Mouse (Mus musculus) embryonic facial prominence, embryonic 10.5 days (tissue): ENCODE results near the gene Tnrc18. TPM values are rescaled to one million over a fixed set of nuclear protein-coding genes. Genes with fewer than 3 reads are reported as not detected.
A peak's percentile ranks its signal among the peaks of the same experiment; 100 is the strongest.

ENCODE experiments used
- DNase-seq: peaks from one replicate; pipeline ENCODE4 v3.0.0-alpha.2; 2017; ENCODE audit warnings: low spot score
- H3K27ac ChIP-seq: fragments of 300-500 bp; sonication (generic); replicated peaks from 2 replicates; pipeline ENCODE4 v1.5.1; 2016; ENCODE audit warnings: mild to moderate bottlenecking
- H3K27me3 ChIP-seq: fragments of 300-500 bp; sonication (generic); replicated peaks from 2 replicates; pipeline ENCODE4 v1.6.1; 2016; ENCODE audit warnings: low read depth, mild to moderate bottlenecking; ENCODE audit not compliant: poor library complexity, severe bottlenecking
- H3K36me3 ChIP-seq: fragments of 300-500 bp; sonication (generic); replicated peaks from 2 replicates; pipeline ENCODE4 v1.6.1; 2016; ENCODE audit warnings: mild to moderate bottlenecking, moderate library complexity
- H3K4me1 ChIP-seq: fragments of 300-500 bp; sonication (generic); 2 replicates; pipeline ENCODE4 v1.6.1; 2016
- H3K4me3 ChIP-seq: fragments of 300-500 bp; sonication (generic); 2 replicates; pipeline ENCODE4 v1.5.1; 2016; ENCODE audit warnings: mild to moderate bottlenecking, moderate library complexity
- H3K9me3 ChIP-seq: fragments of 300-500 bp; sonication (generic); 2 replicates; pipeline ENCODE4 v1.6.1; 2016; ENCODE audit warnings: mild to moderate bottlenecking
- WGBS: fragments of 180-500 bp; shearing (Covaris S2); methylation state at CpG from one replicate; pipeline ENCODE4 v1.1.7; 2016; 5-methylcytosine and 5-hydroxymethylcytosine counted together
- polyA plus RNA-seq: library from polyadenylated mRNA; unstranded; fragments of >200 nt; fragmentation: Nextera tagmentation; extraction: Ambion mirVana; gene quantifications from 2 replicates; pipeline ENCODE4 v1.2.1, GENCODE M21; 2016

The Tnrc18 gene
- polyA plus RNA-seq, 1 experiment from 2014 or later: 26.5 TPM

DNA sequence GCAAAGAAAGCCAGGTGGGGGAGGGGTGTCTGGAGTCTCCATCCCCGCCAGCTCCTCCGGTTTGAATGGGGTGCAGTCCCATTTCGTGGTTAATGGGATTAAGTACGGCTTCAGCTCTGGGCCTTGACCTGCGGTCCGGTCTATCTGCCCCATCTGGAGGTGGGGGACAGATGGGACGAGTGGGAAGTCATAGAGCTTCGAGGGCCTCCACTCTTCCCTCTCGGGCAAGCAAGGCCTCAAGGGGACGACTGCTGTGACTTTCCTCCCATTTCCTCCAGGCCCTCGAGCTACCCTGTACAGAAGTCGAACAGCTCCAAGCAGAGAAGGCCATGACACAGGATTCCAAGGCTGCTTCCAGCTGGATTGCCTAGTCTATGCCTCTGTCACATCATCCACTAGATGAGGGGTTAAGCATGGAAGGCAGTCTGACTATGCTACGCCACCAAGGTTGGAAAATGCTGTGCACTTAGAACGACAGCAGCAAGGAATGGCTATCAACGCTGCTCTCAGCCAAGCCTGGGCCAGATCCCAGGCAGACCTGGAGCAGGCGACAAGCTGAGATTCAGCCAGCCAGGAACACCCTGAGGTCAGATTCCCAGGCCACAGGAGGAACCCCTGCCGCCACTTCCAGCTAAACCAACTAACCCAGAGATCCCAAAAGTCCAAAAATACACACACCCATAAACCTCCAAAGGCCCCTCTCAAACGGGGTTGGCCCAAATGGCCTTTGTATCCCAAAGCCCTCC, 4.3 kb downstream of the Tnrc18 start:
- no peaks in the 10 kb centered on the region; the same call in 1 of the 2 replicates for H3K9me3 ChIP-seq
- DNase-seq: peak; percentile 59
- peak overlapping the region; percentile 98 for H3K4me3 ChIP-seq
- H3K27ac ChIP-seq: peak overlapping the region; percentile 100
- H3K27me3 ChIP-seq: no peaks in the 10 kb centered on the region
- peaks cover 52% of the 10 kb centered on the region for H3K36me3 ChIP-seq
- H3K4me1 ChIP-seq: peaks cover 49% of the 10 kb centered on the region
- 1% methylated on average over 18 of the region's 18 CpGs for WGBS

DNA sequence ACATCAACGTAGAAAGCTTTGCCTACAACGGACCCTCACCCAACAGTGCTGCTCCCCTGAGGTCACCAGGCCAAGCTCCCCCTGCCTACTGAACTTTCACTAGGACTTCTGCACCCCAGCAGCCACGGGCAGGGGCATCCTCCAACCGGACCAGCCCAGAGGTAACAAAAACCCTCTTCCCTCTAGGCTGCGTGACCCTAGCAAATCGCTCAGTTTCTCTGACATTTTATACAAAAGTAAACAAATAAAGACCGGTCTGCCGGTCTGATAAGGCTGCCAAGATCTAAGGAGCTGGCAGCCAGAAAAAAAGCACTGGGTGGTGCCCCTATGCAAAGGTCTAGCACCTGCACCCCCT, 4.9 kb downstream of the Tnrc18 start:
- no peaks in the 10 kb centered on the region for H3K27me3 ChIP-seq
- 3% methylated on average over 8 of the region's 8 CpGs for WGBS
- H3K9me3 ChIP-seq: no peaks in the 10 kb centered on the region; the same call in 1 of the 2 replicates
- peak overlapping the region; percentile 98 for H3K4me3 ChIP-seq
- peaks cover 58% of the 10 kb centered on the region for H3K36me3 ChIP-seq
- peak overlapping the region; percentile 100 for H3K27ac ChIP-seq
- H3K4me1 ChIP-seq: peaks cover 49% of the 10 kb centered on the region
- no peak for DNase-seq

DNA sequence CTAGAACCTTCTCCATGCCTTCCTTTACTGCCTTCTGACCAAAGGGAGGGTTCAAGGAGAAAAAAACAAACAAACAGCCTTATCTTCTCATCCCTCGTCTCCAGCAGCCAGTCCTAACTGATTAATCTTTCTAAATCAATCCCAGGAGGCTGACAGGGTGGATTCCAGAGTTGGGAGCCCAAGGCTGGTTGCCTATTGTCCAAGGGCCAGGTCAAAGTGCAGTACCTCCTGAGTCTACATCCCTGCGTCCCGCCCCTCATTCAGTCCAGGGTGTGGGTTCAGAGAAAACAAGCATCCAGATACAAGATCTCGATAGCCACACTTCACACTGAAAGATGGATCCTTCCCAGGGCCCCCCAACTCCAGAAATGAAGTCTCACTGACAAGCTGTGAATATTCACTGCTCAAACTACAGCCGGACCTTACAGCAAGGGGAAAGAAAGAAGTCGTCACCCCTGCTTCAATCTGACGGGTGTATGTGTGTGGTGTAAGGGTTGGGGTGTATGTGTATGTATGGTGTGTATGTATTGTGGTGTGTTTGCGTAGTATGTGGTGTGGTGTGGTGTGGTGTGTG, 5.5 kb downstream of the Tnrc18 start:
- DNase-seq: no peak
- 24% methylated on average over 8 of the region's 8 CpGs for WGBS
- H3K27me3 ChIP-seq: no peaks in the 10 kb centered on the region
- H3K4me1 ChIP-seq: peaks cover 49% of the 10 kb centered on the region
- peak overlapping the region; percentile 98 for H3K4me3 ChIP-seq
- H3K27ac ChIP-seq: peak overlapping the region; percentile 100
- H3K9me3 ChIP-seq: no peaks in the 10 kb centered on the region; the same call in 1 of the 2 replicates
- H3K36me3 ChIP-seq: peaks cover 64% of the 10 kb centered on the region

DNA sequence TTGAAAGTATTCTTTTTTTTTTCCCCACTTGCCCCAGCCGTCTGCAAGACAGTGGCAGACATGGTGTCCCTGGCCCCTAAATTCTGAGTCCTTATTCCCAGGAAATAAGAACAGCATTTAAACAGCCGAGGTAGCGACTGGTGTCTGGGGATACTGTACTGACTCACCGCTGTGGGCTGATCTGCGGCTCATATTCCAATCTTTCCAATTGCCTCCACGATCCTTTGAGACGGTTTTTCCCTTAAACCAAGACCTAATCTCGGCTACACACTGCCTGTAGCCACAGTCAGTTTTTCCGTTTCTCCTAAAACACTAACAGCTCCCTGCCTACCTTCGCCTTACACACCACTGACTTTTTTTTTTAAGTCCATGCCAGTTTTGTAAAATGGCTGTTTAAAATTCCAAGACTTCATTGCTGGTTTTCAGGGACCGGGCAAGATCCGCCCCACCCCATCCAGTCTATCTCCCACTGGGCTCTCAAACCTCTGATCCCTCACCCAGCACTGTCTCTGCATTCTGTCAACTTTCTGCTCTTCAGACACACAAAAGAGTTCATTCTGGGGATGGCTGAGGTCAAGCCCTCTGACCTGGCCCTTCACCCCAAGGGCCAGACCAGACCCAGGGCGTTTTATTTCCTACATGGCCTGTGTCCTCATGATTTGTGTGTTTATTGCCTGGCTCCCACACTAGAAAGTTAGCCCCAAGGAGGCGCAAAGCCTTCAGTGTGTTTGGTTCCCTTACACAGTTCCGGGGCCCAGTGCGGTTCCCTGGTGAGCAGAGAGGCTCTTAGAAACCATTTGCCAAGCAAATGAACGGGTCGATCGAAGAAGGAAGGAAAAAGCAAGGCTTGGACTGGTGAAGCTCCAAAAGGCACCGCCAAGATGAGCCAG, 6.5 kb downstream of the Tnrc18 start:
- Histone ChIP-seq H3K4me1 (peaks cover 49% of the 10 kb centered on the region), H3K4me3 (peak overlapping the region; percentile 98), H3K36me3 (peaks cover 74% of the 10 kb centered on the region), H3K9me3 (no peaks in the 10 kb centered on the region; the same call in 1 of the 2 replicates), H3K27ac (peak overlapping the region; percentile 100), H3K27me3 (no peaks in the 10 kb centered on the region)
- DNase-seq: peak; percentile 56
- 19% methylated on average over 20 of the region's 20 CpGs for WGBS

DNA sequence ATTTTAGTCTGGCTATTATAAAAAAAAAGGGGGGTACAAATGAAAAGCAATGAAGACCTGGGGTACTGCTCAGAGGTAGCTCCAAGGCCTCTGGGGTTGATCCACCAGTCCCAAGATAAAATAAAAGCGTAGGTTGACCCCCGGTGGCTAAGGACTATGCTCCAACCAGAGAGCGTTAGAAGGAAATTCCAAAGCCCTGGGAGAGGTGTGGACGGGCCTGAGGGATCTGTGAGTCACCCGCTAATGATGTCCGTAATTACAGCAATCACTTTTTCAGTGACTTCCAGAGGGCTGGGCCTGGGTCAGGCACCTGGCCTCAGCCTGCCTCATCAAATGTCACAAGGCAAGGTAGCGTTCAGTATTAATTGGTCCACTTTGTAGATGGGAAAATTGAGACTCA, 9.8 kb downstream of the Tnrc18 start:
- no peak overlapping the region for H3K27ac ChIP-seq
- H3K36me3 ChIP-seq: peaks cover 82% of the 10 kb centered on the region
- H3K9me3 ChIP-seq: no peaks in the 10 kb centered on the region; the same call in 1 of the 2 replicates
- DNase-seq: no peak
- 71% methylated on average over 7 of the region's 7 CpGs for WGBS
- no peaks in the 10 kb centered on the region for H3K27me3 ChIP-seq
- H3K4me1 ChIP-seq: peaks cover 60% of the 10 kb centered on the region
- no peak overlapping the region for H3K4me3 ChIP-seq

DNA sequence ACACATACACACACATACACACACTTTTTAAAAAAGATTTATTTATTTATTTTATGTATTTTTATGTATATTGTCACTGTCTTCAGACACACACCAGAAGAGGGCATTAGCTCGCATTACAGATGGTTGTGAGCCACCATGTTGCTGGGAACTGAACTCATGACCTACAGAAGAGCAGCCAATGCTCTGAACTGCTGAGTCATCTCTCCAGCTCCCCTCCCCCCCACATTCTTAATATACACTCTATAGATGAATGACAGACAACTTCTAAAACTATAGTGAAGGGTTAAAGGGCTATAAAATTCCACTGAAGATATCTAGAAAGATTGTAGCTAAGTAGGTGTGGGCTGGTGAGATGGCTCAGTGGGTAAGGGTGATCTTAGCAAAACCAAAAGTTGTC, 13.7 kb downstream of the Tnrc18 start:
- Histone ChIP-seq H3K36me3 (peaks cover 78% of the 10 kb centered on the region), H3K9me3 (no peaks in the 10 kb centered on the region), H3K4me1 (peaks cover 59% of the 10 kb centered on the region), H3K27me3 (no peaks in the 10 kb centered on the region), H3K4me3 (no peak overlapping the region), H3K27ac (no peak overlapping the region)
- WGBS: 83% methylated on average over 1 of the region's 1 CpGs
- DNase-seq: no peak

DNA sequence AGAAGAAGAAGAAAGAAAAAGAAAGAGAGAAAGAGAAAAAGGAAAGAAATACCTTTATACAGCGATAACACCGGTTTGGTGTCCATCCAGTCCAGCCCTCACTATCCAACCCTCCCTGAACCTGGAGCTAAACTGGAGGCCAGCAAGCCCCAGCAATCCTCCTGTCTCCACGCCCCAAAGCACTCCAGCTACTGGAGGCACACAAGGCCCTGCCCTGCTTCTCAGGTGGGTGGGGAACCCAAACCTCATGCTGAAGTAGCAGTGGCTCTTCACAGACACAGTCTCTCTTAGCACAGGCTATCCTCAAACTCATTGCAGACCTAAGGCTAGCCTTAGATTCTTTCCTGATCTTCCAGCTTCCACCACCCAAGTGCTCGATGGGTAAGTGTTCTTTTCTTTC, 14.6 kb downstream of the Tnrc18 start:
- Histone ChIP-seq H3K27ac (no peak overlapping the region), H3K9me3 (no peaks in the 10 kb centered on the region), H3K4me3 (no peak overlapping the region), H3K36me3 (peaks cover 79% of the 10 kb centered on the region), H3K4me1 (peaks cover 59% of the 10 kb centered on the region), H3K27me3 (no peaks in the 10 kb centered on the region)
- DNase-seq: no peak
- 88% methylated on average over 4 of the region's 4 CpGs for WGBS

DNA sequence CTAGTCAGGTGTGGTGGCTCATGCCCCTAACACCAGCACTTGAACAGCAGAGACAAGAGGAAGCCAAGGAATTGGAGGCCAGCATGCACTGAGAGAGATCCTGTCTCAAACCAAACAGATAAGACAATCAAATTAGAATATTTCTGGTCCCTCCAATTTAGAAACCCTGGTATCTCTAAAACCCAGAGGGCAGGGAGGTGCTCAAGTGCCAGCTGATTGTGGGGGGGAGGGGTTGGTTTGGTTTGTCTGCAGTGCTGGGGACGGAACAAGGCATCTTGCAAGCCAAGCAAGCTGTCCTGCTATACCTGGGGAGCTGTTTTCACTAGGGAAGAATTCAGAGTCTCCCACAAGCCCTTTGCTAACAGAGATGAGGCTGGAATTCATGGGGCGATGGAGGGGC, 15.5 kb downstream of the Tnrc18 start:
- H3K36me3 ChIP-seq: peaks cover 79% of the 10 kb centered on the region
- WGBS: 58% methylated on average over 2 of the region's 2 CpGs

DNA sequence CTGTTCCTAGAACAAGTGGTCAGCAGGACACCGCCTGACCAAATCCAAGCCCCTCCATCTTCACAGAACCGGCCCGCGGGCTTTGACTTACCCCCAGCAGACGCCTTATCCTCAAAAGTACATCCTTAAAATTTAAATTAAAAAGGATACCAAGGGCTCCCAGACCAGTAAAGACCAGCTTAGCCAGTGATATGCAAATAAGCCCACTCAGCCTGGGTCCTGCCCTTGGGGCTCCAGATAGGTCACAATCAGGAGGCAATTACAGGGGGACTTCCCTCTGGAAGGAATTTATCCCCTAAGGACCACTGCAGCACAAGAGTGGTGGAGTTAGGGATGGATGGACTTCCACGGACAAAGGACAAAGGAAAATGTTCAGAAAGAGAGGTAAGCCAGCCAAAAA, 16.8 kb downstream of the Tnrc18 start:
- no peaks in the 10 kb centered on the region for H3K27me3 ChIP-seq
- no peak for DNase-seq
- H3K36me3 ChIP-seq: peaks cover 80% of the 10 kb centered on the region
- H3K9me3 ChIP-seq: no peaks in the 10 kb centered on the region
- 0 out of 2 replicates have a peak overlapping the region, but pooled peaks have one; percentile 25 for H3K4me3 ChIP-seq
- peaks cover 59% of the 10 kb centered on the region for H3K4me1 ChIP-seq
- H3K27ac ChIP-seq: peak overlapping the region; percentile 7
- WGBS: 14% methylated on average over 6 of the region's 6 CpGs

More for the DNA sequence above, 15.5 kb downstream of the Tnrc18 start:
- no peak for DNase-seq
- Histone ChIP-seq H3K9me3 (no peaks in the 10 kb centered on the region), H3K27me3 (no peaks in the 10 kb centered on the region), H3K27ac (no peak overlapping the region), H3K4me3 (peak overlapping the region; percentile 5; the same call in 1 of the 2 replicates), H3K4me1 (peaks cover 59% of the 10 kb centered on the region)

DNA sequence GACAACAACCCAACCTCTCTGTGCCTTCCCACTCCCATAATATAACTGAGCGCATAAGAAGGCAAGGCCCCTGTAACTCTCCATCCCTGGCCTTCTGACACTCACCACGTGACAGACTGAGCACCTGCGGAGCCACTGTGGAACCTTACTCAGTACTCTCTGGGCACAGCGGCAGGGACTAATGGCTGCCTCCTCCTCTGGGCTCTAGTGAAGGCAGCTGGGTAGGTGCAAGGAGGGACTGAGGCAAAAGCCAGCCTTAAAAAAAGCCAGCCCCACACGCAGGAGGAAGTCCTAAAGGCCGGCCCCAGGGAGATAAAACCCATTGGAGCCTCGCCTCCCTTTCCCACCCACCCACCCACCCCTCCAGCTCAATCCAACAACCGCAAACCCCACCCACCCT, 17.3 kb downstream of the Tnrc18 start:
- peak overlapping the region; percentile 7 for H3K27ac ChIP-seq
- DNase-seq: no peak
- peaks cover 56% of the 10 kb centered on the region for H3K4me1 ChIP-seq
- H3K27me3 ChIP-seq: no peaks in the 10 kb centered on the region
- WGBS: 34% methylated on average over 8 of the region's 8 CpGs
- no peak overlapping the region for H3K4me3 ChIP-seq
- peaks cover 80% of the 10 kb centered on the region for H3K36me3 ChIP-seq
- H3K9me3 ChIP-seq: no peaks in the 10 kb centered on the region

DNA sequence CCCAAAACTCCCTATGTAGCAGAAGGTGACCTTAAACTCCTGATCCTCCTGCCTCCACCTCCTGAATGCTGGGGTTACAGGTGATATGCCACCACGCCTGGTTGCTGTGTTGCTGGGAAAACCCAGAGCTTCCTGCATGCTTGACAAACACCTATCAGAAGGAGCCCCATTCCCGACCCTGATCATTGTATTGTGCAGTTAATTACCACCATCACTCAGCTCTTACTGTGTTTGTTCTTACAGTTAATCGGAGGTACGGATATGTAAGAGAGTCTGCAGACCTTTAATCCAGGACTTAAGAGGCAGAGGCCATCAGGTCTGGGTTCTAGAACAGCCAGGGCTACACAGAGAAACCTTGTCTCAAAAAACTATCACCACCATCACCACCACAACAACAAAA, 18.2 kb downstream of the Tnrc18 start:
- no peak overlapping the region for H3K4me3 ChIP-seq
- no peaks in the 10 kb centered on the region for H3K9me3 ChIP-seq
- WGBS: 88% methylated on average over 4 of the region's 4 CpGs
- peaks cover 47% of the 10 kb centered on the region for H3K4me1 ChIP-seq
- DNase-seq: no peak
- no peaks in the 10 kb centered on the region for H3K27me3 ChIP-seq
- H3K36me3 ChIP-seq: peaks cover 80% of the 10 kb centered on the region
- no peak overlapping the region for H3K27ac ChIP-seq

DNA sequence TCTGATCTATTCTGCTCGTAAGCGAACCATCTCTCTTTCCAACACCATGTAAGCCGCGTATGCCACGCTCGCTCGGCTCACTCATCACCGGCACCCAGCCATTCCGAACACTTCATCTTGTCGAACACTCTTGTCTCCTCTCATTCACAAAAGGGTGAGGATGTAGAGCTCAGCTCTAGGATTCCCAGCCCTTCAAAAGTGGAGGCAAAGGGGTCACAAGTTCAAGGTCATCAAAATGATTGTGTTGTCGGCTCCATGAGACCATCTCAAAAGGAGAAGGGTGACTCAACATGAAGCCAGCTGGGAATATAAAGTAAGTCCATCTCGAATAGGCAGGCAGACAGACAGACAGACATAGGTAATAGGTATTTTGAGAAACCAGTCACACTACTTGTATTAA, 19.3 kb downstream of the Tnrc18 start:
- Histone ChIP-seq H3K27me3 (no peaks in the 10 kb centered on the region), H3K36me3 (peaks cover 82% of the 10 kb centered on the region), H3K27ac (no peak overlapping the region), H3K4me3 (no peak overlapping the region), H3K4me1 (peaks cover 39% of the 10 kb centered on the region), H3K9me3 (no peaks in the 10 kb centered on the region)
- WGBS: 92% methylated on average over 12 of the region's 12 CpGs
- DNase-seq: no peak
